Comparison of ENCODE assay signal across 8 mouse cellular contexts in genomic region chr7:4863041-4863440, GRCm38 (mm10). TPM values are rescaled to one million over a fixed set of nuclear protein-coding genes. Genes with fewer than 3 reads are reported as not detected.
DNase-seq lines count a peak whose midpoint lies in the region; ATAC-seq and TF ChIP-seq lines count a peak whose summit lies in the region.
"Had no signal": no experiment of that assay in that cellular context is flagged by ENCODE, and none has a peak within 500 bp of the region (broad histone marks: within the 10 kb centered on the region; RNA-seq: fewer than 3 reads in every experiment).

No protein-coding gene starts in this region.

- TF ChIP-seq CTCF in gastrocnemius, adult 2 months (IDR thresholded peaks at IDR 0.05) = no peak

- H3K4me3 ChIP-seq in gastrocnemius, adult 2 months = no peak overlapping the region

- DNase-seq in 416B (ENCODE audit: low read depth) = peak; percentile 62
- DNase-seq in adrenal gland, adult (ENCODE audit: inconsistent age in 2 of 2, low spot score in 1 of 2) = peak; percentile 90 to 97
- DNase-seq in gastrocnemius, adult 2 months = peak; percentile 75
- peak; percentile 93 to 94 for DNase-seq in kidney, postnatal 25 days
- DNase-seq in layer of hippocampus, adult 9-10 months (ENCODE audit: low spot score) = no peak
- no peak for DNase-seq in left cerebral cortex, adult 11 months (ENCODE audit: low spot score)

- intact Hi-C loops in gastrocnemius, adult 2 months (cut with DNase I) = no loop called here

- ATAC-seq in inflammation-experienced regulatory T-cells, adult 6 months = no peak

- H3K27ac ChIP-seq in gastrocnemius, adult 2 months = peak overlapping the region; percentile 53

RNA-seq across cellular contexts. Expression of gene Isoc2b, which starts 7.0 kb away (rescaled TPM):
- 1 to 10 TPM; 3.9 TPM for total RNA-seq in gastrocnemius, adult 2 months (2021)
- polyA plus RNA-seq in inflammation-experienced regulatory T-cells, adult 6 months (2017; shearing (Covaris generic)) = 10 to 100 TPM; 26.6 to 36.5 (median 34.4) TPM

RNA-seq across cellular contexts. Expression of gene Isoc2a, which starts 13.9 kb away (rescaled TPM):
- 10 to 100 TPM; 26.4 to 33.5 TPM for total RNA-seq in gastrocnemius, adult 2 months (2021)
- polyA plus RNA-seq in inflammation-experienced regulatory T-cells, adult 6 months (2017; shearing (Covaris generic)) = under 1 TPM; 0.58 to 0.92 (median 0.70) TPM

RNA-seq across cellular contexts. Expression of gene Shisa7, which starts 18.5 kb away (rescaled TPM):
- not detected for total RNA-seq in gastrocnemius, adult 2 months (2021)
- polyA plus RNA-seq in inflammation-experienced regulatory T-cells, adult 6 months (2017; shearing (Covaris generic)) = not detected

RNA-seq across cellular contexts. Expression of gene Gm36210, which starts 43.3 kb away (rescaled TPM):
- under 1 TPM; 0.17 to 0.38 TPM for total RNA-seq in gastrocnemius, adult 2 months (2021)
- not detected for polyA plus RNA-seq in inflammation-experienced regulatory T-cells, adult 6 months (2017; shearing (Covaris generic))
- polyA plus RNA-seq: limb, embryonic 11.5 days had no signal

RNA-seq across cellular contexts. Expression of gene Ube2s, which starts 50.7 kb away (rescaled TPM):
- total RNA-seq in gastrocnemius, adult 2 months (2021) = 10 to 100 TPM; 76.4 to 82.7 TPM
- polyA plus RNA-seq in inflammation-experienced regulatory T-cells, adult 6 months (2017; shearing (Covaris generic)) = 10 to 100 TPM; 13.2 to 64.5 (median 31.1) TPM

Comparison
In these comparisons a context has a peak if more than half of its experiments do, and no peak if none do; other contexts are left out.
1. DNase-seq: peak in 416B (single experiment), adrenal gland, adult (2 of 2), gastrocnemius, adult 2 months (single experiment) and kidney, postnatal 25 days (2 of 2); none in layer of hippocampus, adult 9-10 months (single experiment) and left cerebral cortex, adult 11 months (single experiment).